Mouse (Mus musculus) kidney, postnatal 14 days (tissue): ENCODE results near the gene Med27.

Source experiments
- DNase-seq: peaks from one replicate; pipeline ENCODE4 v3.0.0; 2022; ENCODE audit warnings: mixed read lengths

The Med27 gene

DNA sequence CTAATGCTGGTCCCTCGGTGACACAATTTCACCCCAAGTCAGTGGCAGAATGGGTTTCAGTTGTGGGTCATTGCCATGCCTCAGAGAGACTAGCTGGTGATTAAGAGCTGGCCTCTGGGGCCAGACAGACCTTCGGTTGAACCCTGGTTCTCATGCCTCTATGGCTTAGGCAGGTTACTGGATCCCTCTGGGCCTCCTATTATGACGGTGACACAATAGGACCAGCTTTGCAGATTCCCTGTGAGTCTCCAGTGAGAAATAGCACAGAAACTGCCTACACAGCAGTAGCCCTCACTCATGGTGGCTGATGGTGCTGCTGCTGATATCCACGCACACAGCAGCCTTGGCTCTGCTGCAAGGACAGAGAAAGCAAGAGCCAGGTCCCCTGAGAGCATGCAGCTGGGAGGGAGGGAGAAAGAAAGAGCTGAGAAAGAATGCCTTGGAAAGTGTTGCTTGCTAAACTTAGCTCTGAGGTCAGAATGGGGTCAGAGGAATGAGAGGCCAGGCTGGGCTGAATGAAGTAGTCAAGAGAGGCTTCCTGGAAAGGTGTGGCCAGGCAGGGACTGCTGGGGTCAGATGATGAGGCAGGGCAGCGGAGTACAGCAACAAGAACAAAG, 226.3 kb downstream of the Med27 start:
- peak; percentile 10 for DNase-seq

GRCm38 (mm10) chr2:29573591-29573990, 227.0 kb downstream of the Med27 start:
- peak; percentile 66 for DNase-seq

GRCm38 (mm10) chr2:29574187-29574586, 227.6 kb downstream of the Med27 start:
- DNase-seq, result no peak
